Mouse (Mus musculus) spleen, postnatal 14 days (tissue): ENCODE data around the gene Mfsd5.

Source experiments
- DNase-seq, 2 experiments: peaks; one replicate each; pipeline ENCODE4 v3.0.0; 2021 to 2022; ENCODE audit warnings: low spot score in 2 of 2

Mfsd5 gene

DNA sequence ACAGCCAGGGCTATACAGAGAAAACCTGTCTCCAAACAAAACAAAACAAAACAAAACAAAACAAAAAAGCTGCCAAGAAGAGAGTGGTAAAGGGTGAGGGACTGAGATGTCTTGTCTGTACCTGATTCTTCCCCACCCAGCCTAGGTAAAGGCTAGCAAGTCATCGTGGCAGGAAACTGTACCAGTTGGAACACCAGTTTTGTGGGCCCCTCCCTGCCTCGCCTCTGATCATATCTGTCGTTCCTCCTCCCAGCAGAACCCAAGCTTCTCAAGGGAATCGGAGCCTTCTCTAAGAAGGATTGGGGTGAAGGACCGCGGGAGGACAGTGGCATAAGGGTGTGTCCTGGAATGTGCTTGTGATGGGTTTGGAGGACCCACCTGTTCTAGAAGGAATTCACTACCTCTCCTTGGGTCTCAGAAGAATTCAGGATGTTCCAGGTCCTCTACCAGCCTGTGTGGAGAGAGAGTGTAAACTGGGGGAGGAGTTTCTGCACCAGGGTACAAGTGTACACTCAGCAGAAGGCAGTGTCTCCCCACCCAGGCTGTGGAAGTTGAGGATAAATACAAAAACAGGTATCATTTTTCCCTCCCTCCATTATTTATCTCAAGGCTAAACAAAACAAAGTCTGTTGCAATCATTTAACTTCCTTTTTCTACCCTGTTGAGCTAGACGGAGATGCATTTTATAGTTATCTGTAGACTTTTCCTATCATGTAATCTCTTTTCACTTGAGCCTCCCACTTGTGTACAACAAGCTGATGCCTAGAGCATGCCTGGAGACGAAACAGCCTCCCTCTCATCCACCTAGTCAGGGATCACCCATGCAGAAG lies 3.4 kb downstream of the Mfsd5 start:
- DNase-seq = no peak

DNA sequence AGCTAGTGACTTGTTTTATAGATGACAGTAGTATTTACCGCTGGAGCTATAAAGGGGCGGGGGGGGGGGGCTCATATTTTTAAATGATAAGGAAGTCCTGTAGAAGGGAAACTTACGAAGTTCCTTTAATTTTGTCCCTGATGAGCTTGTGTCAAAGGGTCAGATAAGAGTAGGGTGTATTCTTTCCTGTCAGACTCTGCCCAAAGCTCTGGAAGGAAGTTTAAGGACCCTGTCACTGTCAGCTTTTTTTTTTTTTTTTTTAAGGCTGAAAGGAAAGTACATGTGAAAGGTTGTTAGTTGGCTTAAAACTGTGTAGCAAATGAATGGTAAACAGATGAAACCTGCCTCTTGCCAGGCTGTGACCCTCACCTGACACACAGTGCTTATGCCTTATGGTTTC lies 4.4 kb downstream of the Mfsd5 start:
- DNase-seq = no peak

DNA sequence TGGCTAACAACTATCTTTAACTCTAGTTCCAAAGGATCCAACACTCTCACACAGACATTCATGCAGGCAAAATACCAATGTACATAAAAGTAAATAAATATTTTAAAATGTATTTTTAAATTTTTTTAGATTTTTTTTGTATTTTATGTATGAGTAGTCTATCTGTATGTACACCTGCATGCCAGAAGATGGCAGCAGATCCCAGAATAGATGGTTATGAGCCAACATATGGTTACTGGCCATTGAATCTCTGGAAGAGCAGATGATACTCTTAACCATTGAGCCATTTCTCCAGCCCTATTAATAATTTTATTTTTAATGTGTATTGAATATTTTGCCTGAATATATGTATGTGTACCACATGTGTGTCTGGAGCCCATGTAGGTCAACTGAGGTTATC lies 8.1 kb downstream of the Mfsd5 start:
- DNase-seq = no peak

- DNase-seq = peak; percentile 87 to 95
These were observed 16.5 kb downstream of the Mfsd5 start, which contains the start of gene Espl1 for GRCm38 (mm10) chr15:102295633-102296367. Gene Espl1 (plus strand): TSS chr15:102296266.

- DNase-seq = no peak
These were observed 17.2 kb downstream of the Mfsd5 start for GRCm38 (mm10) chr15:102296368-102297006.

DNA sequence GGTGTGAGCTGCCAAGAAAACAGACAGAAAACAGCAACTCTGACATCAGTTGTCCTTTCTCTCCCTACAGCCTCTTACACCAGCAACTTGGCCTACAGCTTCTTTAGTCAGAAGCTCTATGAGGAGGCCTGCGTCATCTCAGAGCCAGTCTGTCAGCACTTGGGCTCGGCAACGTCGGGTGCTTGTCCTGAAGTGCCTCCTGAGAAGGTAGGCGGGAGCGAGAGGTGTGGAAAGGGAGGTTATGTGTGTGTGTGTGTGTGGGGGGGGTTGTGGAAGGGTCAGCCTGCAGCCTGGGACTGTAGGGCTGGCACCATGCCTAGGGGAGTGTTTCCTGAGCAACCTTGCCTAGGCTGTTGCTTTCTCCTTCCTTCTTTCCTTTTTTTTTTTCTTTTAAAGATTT lies 23.3 kb downstream of the Mfsd5 start:
- no peak for DNase-seq

GRCm38 (mm10) chr15:102308717-102309116 lies 29.5 kb downstream of the Mfsd5 start:
- DNase-seq = no peak

DNA sequence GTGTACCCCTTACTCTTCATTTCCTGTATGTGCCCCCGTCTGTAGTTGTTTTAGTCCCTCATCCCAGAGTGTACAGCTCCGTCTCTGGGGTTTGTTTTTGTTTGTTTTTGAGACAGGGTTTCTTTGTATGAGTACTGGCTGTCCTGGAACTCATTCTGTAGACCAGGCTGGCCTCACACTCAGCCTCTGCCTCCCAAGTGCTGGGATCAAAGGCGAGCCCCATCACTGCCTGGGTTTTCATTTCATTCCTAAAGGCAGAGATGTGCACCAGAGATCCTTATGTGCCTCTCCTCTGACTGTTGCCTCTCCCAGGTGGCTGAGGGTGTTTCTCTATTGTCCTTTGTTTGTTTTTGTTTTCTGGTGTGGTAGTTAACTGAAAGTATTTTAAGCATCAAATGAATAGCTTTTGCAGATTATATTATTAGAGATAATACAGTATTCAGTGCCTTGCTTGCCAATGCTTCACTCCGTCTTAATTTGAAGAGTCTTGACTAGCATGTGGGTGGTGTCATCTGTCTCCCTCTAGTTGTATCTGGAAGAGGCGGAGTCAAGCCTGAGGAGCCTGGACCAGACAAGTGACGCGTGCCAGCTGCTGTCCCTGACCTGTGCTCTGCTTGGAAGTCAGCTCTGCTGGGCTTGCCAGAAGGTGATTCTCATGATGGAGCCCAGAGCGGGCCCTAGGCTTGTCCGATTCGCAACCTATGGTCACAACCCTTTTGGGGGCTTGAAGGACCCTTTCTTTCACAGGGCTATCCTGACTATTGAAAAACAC lies 31.0 kb downstream of the Mfsd5 start:
- no peak for DNase-seq

DNA sequence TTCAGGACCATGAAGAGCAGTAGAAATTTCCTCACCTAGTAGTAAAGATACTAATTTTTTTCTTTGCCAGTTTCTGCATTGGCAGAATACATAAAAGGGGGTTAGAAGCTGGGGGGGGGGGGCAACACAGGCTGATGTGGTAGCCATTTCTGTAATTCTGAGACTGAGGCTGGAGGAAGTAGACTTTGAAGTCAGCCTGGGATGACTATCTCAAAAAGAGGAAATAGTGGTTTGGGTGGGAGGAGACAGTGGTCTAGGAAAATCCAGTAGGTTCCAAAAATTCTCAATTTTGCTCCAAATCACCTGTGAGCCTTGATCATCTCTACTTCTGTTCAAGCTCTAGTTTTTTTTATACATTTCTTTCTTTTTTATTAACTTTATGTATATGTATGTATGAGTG lies 32.2 kb downstream of the Mfsd5 start:
- no peak for DNase-seq

DNA sequence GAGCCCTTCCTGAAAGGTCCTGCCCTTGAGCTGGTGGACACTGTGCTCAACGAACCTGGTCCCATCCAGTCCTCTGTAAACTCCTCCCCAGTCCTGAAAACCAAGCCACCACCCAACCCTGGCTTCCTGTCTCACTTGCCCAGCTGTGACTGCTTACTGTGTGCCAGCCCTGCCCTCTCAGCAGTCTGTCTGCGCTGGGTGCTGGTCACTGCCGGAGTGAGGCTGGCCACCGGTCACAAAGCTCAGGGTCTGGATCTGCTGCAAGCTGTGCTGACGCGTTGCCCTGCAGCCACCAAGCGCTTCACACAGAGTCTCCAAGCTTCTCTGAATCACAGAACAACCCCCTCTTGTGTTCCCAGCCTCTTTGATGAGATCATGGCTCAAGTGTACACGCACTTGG lies 36.0 kb downstream of the Mfsd5 start:
- no peak for DNase-seq

DNA sequence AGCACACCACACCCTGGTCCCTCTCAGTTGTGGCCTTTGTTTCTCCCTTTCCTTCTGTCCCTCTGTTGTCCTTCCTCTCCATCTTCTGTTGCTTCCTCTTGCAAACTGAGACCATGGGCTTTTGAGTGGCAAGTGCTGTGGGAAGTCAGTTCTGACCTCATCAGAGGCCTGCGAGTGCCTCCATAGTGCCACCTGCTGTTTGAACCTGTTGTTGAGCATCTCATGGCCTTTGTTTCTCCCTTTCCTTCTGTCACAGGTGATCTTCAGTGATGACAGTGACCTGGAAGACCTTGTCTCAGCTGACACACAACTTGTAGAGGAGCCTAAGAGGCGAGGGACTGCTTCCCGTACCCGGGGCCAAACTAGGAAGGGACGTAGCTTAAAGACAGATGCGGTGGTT lies 37.0 kb downstream of the Mfsd5 start:
- peak in 1 of 2 experiments; percentile 60 for DNase-seq

- no peak for DNase-seq
These were observed 45.6 kb downstream of the Mfsd5 start for GRCm38 (mm10) chr15:102324654-102325473.

GRCm38 (mm10) chr15:102326022-102326576 lies 46.8 kb downstream of the Mfsd5 start, which contains the start of gene Pfdn5:
Gene Pfdn5 (plus strand): TSS chr15:102326116.
- DNase-seq = peak; percentile 80 to 88

DNA sequence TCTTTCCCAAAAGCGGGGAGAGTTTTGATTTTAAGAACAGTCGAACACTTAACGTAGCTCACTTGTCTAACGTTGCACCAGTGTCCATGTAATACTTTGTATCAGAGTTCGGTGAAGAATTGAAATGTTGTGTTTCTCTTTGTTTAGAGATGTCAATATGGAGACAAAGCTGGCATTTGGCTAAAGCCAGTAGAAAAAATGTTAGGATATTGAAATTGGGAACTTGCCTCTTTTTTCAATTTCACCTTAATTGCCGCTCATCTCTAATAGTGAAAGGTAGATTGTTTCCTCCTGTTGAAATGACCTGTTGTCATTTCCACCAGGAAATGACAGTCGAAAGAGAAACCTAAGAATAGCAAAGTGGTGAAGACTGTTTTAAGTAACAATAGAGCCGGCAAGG lies 47.6 kb downstream of the Mfsd5 start:
- DNase-seq = no peak
